Mouse (Mus musculus): Measurements from ENCODE around the gene Gm38431.

DNA sequence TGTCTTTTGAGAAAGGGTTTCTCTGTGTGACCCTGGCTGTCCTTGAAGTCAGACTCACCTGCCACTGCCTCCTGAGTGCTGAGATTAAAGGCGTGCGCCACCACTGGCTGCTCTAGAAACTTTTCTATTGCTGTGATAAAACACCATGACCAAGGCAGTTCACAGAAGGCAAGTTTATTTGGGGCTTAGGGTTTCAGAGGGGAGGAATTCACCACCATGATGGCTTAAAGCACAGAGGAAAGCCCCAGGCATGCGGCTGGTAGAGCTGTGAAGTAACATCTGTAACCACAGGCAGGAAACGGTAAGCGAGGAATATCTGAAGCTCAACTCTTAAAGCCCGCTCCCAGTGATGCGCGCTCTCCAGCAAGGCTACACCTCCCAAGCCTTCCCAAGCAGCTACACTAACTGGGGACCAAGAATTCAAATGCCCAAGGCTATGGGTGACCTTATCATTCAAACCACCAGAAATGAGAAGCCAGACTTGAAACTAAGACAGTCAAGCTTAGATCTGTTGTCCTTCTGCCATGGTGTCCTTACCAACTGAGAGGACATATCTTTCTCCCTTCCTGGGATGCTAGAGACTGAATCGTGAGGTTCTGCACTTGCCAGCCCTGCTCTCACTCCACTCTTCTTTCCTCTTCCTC is 41.4 kb upstream of the Gm38431 start:
- TF ChIP-seq CTCF (IDR thresholded peaks at IDR 0.05; ENCODE audit: extremely low read depth, insufficient read depth, low read length) (no peak), POLR2A (IDR thresholded peaks at IDR 0.05; ENCODE audit: extremely low read depth, insufficient read depth, low read length) (no peak)
